Mouse (Mus musculus) Patski (cell line): ENCODE results near the gene Nkiras1. TPM values are rescaled to one million over a fixed set of nuclear protein-coding genes. Genes with fewer than 3 reads are reported as not detected.
"Not testable (repeated sequence)": the region's sequence is repeated elsewhere in the genome, so short reads cannot be mapped to it uniquely, and the experiment has no call there.

Experiments
- ATAC-seq: fragments of 100-300 bp; one replicate; pipeline ENCODE4 v1.8.0; 2021
- CTCF ChIA-PET: fragments of 350-600 bp; sonication (Branson Sonifier 250); formaldehyde crosslinking; loops from one replicate; lab custom pipeline; 2022; ENCODE audit warnings: inconsistent platforms; lab: Charles Lee
- POLR2A ChIA-PET: fragments of 350-600 bp; sonication (Branson Sonifier 250); formaldehyde crosslinking; loops from one replicate; lab custom pipeline; 2022; ENCODE audit warnings: antibody characterized with exemption, inconsistent platforms; lab: Charles Lee
- DNase-seq: peaks from one replicate; pipeline ENCODE4 v3.0.0-alpha.2; 2011; ENCODE audit warnings: low read depth, low spot score
- H3K27me3 ChIP-seq: fragments of 371-371 bp; one replicate; pipeline ENCODE4 v1.5.1; 2021
- CTCF ChIP-seq: fragments of 100-300 bp; IDR thresholded peaks from one replicate; pipeline ENCODE4 v1.5.1; 2021
- in situ Hi-C: fragments of 300-500 bp; cut with MboI; formaldehyde crosslinking; loops from 3 replicates; pipeline ENCODE4 v1.11.1; 2018; ENCODE audit warnings: low pct_unique_long_range_greater_than_20kb, mixed read lengths
- polyA plus RNA-seq: library from polyadenylated mRNA; unstranded; gene quantifications from one replicate; pipeline ENCODE4 v1.2.3, GENCODE M21; 2021

Nkiras1 gene
- polyA plus RNA-seq: 15.1 TPM

DNA sequence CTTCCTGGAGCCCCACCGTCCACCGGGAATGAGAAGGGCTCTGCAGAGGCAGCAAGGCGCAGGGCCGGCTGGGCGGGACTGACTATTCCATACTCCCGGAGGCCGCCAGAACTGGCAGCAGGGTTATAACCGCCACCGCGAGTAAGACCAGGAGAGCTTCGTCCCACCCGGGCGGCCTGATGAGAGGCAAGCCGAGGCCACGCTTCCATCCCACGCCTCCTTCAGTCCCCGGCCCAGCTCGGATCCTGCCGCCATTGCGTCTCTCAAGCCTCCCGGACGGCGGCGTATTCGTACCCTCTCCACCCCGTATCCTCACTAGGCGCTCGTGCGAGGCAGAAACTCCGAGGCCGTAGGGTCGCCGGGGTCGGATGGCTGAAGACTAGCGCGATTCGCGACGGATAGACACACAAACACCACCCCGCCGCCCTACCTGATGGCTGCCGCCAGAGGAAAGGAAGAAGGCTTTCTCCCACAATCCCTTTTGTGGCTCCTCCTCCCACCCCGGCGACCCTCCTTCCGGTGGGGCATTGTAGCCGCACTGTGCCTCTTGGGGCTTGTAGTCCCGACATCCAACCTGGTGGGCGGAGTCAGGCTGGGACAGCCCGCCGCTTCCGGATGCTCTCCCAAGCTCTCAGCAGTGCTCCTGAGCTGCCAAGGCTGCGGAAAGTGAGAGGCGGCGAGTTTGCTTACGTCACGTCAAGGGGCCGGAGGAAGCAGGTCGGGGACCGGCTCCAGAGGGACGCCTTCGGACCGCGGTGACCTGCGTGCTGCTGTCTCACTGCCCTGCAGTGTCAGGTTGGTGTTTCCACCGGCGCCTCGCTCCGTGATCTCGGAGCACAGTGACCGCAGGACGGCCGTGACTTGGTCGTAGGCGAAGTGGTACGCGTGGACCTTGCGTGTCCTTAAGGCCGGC lies at the start of gene Nkiras1, which contains the start of gene Rpl15:
Nkiras1 (plus strand) TSS at position 608 of the 913 bp plus-strand sequence.
Rpl15 (minus strand) TSS at position 863 of the 913 bp plus-strand sequence.
- DNase-seq (peak; percentile 91), ATAC-seq (peak; percentile 97)
- ChIA-PET POLR2A (interaction anchor here (1.0 kb wide), 1 partner anchor 12 kb away, joined by 3 read pairs; no protein-coding TSS in a partner anchor), CTCF (interaction anchor here (0.9 to 1.1 kb wide), 3 partner anchors 10 to 60 kb away, joined by 3 to 6 read pairs (median 5); no protein-coding TSS in a partner anchor)
- no peaks in the 10 kb centered on the region for H3K27me3 ChIP-seq
- no peak for TF ChIP-seq CTCF
- in situ Hi-C loops: no loop called here

DNA sequence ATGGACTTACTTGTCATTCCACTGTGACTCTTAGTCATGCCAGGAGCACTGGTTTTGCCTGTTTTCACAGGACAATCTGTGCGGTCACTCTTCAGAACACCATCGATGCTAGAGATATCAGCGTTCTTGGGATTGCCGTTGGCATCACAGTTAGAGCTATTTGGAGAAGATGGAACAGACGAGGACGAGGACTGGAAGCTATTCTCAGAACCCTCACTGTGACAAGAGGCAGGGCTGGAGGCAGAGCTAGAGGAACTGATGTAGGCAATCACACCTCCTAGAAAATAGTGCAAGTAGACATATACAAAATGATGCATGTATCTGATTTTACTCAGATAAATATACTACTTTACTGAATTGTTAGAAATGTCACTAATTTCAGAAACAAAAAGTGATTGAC lies 49.0 kb upstream of the Nkiras1 start:
- DNase-seq: no peak
- no peak for ATAC-seq
- H3K27me3 ChIP-seq: no peaks in the 10 kb centered on the region
- CTCF ChIA-PET: interaction anchor here (1.6 kb wide), 1 partner anchor 11 kb away, joined by 3 read pairs; no protein-coding TSS in a partner anchor
- in situ Hi-C loops: loop anchor here (25.0 kb wide), 1 partner anchor 1960 kb away; no protein-coding TSS in a partner anchor
- POLR2A ChIA-PET: no interaction called here
- TF ChIP-seq CTCF: no peak

DNA sequence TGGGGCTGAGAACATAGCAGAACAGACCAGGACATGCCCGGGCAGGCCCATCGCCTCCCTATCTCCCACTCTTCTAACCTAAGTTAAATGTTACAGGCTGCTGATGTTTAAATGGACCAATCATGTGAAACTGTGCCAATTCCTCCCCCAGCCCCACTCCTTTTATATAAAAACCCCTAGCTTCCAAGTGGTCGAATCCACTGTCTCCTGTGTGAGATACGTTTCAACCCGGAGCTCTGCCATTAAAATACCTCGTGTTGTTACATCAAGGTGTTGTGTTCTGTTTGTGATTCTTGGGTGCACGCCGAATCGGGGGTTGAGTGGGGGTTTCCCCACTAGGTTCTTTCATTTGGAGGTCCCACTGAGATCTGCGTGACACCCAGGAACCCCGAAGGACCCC lies 45.5 kb upstream of the Nkiras1 start:
- ATAC-seq, H3K27me3 ChIP-seq, DNase-seq, in situ Hi-C loops, POLR2A ChIA-PET: not testable (repeated sequence)
- CTCF ChIA-PET: interaction anchor here (1.1 to 1.3 kb wide), 3 partner anchors 8 to 14 kb away, joined by 3 to 4 read pairs (median 3); no protein-coding TSS in a partner anchor

DNA sequence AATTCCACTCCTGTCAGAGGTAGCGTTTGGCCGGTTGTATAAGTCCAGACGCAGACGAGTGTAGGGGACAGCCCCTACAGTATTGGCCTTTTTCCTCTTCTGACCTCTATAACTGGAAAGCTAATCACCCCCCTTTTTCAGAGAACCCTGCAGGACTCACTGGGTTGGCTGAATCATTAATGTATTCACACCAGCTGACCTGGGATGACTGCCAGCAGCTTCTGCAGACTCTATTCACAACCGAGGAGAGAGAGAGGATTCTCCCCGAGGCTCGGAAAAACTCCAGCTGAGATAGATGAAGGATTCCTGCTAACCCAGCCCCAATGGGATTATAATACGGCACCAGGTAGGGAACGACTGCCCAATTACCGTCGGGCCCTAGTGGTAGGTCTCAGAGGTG lies 44.8 kb upstream of the Nkiras1 start:
- CTCF ChIA-PET: not testable (repeated sequence)

DNA sequence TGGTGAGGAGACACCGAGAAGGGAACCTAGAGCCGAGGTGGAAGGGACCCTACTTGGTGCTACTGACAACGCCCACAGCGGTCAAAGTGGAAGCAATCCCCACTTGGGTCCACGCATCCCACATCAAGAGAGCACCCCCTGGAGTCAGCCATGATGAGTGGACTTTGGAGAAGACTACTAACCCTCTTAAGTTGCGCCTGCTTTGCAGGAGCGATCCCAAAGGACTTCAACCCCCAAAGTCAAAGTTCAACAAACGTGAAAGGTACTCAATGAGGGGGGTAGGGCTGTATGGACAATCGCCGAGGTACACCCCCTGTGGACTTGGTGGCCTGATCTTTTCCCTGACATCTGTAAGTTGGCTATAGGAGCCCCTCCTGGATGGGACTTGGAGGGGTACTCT lies 41.2 kb upstream of the Nkiras1 start:
- CTCF ChIA-PET, H3K27me3 ChIP-seq, ATAC-seq, DNase-seq, in situ Hi-C loops, POLR2A ChIA-PET: not testable (repeated sequence)

More for the DNA sequence above, 44.8 kb upstream of the Nkiras1 start:
- POLR2A ChIA-PET, ATAC-seq, in situ Hi-C loops, H3K27me3 ChIP-seq, DNase-seq: not testable (repeated sequence)

DNA sequence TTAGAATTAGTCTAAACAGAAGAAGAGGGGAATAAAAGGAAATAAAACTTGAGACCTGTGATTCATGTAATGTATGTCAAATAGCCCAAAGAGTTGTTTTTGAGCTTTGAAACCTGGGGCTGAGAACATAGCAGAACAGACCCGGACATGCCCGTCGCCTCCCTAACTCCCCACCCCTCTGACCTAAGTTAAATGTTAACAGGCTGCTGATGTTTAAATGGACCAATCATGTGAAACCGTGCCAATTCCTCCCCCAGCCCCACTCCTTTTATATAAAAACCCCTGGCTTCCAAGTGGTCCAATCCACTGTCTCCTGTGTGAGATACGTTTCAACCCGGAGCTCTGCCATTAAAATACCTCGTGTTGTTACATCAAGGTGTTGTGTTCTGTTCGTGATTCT lies 39.1 kb upstream of the Nkiras1 start:
- ATAC-seq, POLR2A ChIA-PET, CTCF ChIA-PET, in situ Hi-C loops, H3K27me3 ChIP-seq, DNase-seq: not testable (repeated sequence)

DNA sequence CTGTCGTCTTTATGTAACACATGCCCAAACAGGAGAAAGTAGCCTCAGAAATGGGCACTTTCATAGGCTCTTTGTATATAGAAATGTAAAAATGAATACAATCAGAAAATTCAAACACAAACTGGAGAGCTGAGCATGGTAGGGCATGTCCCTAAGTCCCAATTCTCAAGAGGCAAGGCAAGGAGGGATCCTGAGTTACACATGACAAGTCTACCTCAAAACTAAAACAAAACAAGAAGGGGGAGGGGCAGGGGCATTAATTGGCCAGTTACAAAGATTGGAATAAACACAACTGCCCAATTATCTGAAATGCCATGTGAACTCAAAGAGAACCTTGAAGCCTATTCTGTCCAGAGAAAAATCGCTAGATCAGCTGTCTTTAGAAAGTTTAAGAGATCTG lies 37.9 kb upstream of the Nkiras1 start:
- ChIA-PET CTCF (interaction anchor here (0.8 to 1.4 kb wide), 4 partner anchors 8 to 17 kb away, joined by 3 to 4 read pairs (median 4); no protein-coding TSS in a partner anchor), POLR2A (no interaction called here)
- no peak for TF ChIP-seq CTCF
- DNase-seq (no peak), ATAC-seq (no peak)
- H3K27me3 ChIP-seq: no peaks in the 10 kb centered on the region
- in situ Hi-C loops: no loop called here

DNA sequence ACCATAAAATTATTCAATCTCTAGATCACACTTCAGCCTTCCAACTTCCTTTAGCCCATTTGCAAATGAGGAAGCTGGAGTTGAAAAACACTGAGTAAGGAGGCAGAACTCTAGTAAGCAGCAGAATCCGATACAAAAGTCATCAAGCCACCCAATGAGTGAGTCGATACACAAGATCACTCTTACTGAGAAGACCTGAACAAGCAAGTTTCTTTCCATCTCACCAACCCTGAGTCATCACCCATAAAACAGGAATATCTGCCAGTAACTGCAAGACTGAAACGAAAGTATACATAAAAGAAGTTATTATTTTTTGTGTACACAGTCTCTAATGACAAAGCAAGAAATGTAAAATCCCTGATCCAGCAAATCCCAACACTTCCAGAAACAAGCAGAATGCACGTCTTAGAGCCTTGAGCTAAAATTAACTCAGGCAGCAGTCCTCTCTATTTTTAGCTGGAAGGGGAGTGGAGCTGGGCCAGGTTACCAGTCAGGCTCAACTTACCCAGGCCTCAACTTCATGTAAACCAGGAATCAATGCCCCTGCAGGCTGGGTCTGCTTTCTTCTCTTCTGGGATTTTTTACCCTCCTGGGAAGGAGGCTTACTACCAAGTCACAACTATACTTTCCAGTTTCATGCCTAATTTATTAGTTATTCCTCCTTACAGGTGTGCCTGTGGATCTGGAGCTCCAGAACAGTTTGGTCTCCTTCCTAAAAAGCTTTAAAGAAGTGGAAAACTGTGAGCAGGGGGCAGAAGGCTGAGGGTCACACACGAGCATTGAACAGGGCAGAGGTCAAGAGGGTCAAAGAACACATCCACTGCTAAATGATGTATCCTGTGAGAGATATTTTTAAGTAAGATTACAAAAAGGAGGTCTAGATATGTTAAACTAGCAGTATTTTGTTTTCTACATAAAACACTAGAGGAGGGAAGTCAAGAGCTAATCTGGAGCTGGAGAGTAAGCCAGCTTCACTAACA lies 36.7 kb upstream of the Nkiras1 start:
- H3K27me3 ChIP-seq: no peaks in the 10 kb centered on the region
- TF ChIP-seq CTCF: no peak
- ChIA-PET CTCF (interaction anchor here (0.8 to 1.4 kb wide), 3 partner anchors 9 to 11 kb away, joined by 3 to 4 read pairs (median 3); no protein-coding TSS in a partner anchor), POLR2A (no interaction called here)
- peak; percentile 32 for ATAC-seq
- in situ Hi-C loops: no loop called here
- peak; percentile 42 for DNase-seq

DNA sequence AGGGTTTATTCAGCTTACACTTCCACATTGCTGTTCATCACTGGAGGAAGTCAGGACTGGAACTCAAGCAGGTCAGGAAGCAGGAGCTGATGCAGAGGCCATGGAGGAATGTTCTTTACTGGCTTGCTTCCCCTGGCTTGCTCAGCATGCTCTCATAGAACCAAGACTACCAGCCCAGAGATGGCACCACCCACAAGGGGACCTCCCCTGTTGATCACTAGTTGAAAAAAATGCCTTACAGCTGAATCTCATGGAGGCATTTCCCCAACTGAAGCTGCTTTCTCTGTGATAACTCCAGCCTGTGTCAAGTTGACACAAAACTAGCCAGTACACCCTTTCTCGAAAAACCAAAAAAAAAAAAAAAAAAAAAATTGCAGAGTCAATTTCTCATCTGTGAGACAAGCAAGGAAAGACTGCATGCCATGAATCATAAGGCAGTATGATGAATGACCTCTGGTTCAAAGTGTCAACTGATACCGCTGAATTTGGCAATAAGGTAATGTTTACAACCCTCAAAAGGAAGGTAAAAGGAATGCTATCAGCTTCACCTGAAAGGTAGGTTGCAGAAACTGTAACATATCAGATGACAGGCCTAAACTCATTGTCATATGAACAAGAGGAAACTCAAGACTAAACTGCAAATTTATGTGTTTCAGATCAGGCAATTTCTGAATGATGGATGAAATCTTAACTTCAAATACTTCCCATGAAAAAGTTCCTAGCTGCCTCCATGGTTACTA lies 34.3 kb upstream of the Nkiras1 start:
- CTCF ChIA-PET: interaction anchor here (0.7 to 1.5 kb wide), 3 partner anchors 16 to 271 kb away, joined by 3 to 4 read pairs (median 3); no protein-coding TSS in a partner anchor
- ATAC-seq, DNase-seq, POLR2A ChIA-PET, H3K27me3 ChIP-seq, in situ Hi-C loops: not testable (repeated sequence)
